Comparison of ENCODE assay signal across 10 mouse cellular contexts in the genomic region with DNA sequence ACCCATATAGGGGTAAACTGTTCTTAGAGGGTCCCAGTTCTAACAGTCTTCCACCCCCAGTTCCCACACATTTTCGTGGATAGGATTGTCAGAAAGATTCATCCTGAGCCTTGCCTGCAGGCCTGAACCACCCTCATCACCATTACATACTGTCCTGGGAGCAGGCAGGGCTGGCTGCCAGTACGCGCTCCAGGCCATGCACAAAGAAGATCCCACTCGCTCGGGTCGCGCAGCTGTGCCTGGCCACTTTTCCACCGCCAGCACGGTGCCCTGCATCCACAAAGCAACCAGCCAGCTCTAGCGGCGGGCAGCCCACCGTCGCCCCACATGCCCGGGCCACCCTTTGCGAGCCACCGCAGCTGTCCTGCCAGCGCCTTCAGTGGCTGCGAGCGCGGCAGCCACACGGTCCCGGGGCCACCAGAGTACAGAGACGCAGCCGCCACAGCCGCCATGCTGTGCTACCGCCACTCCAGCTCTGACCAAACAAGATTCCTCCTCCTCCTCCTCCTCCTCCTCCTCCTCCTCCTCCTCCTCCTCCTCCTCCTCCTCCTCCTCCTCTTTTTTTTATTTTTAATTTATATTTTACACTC. TPM values are rescaled to one million over a fixed set of nuclear protein-coding genes. Genes with fewer than 3 reads are reported as not detected.
A peak's percentile ranks its signal among the peaks of the same experiment; 100 is the strongest.
DNase-seq lines count a peak whose midpoint lies in the region; ATAC-seq and TF ChIP-seq lines count a peak whose summit lies in the region.
"Had no signal": no experiment of that assay in that cellular context is flagged by ENCODE, and none has a peak within 500 bp of the region (broad histone marks: within the 10 kb centered on the region; RNA-seq: fewer than 3 reads in every experiment).

No protein-coding gene starts in this region.

- TF ChIP-seq CTCF in lung, postnatal 0 days (IDR thresholded peaks at IDR 0.05) = no peak
- TF ChIP-seq CTCF in hindbrain, postnatal 0 days (IDR thresholded peaks at IDR 0.05; ENCODE audit: low read depth) = no peak

- H3K4me3 ChIP-seq in lung, embryonic 15.5 days = peak overlapping the region; percentile 19; the same call in 1 of the 2 replicates
- H3K4me3 ChIP-seq in lung, postnatal 0 days (ENCODE audit: low read depth, low read length) = no peak overlapping the region
- H3K4me3 ChIP-seq in forebrain, embryonic 10.5 days = peak overlapping the region; percentile 36
- peak overlapping the region; percentile 8; the same call in 1 of the 2 replicates for H3K4me3 ChIP-seq in hindbrain, postnatal 0 days (ENCODE audit: low read length)
- H3K4me3 ChIP-seq in neural tube, embryonic 14.5 days (ENCODE audit: low read depth, low read length) = no peak overlapping the region

- DNase-seq in lung, postnatal 0 days (ENCODE audit: low spot score) = no peak
- peak; percentile 17 for DNase-seq in forebrain, embryonic 10.5 days (ENCODE audit: extremely low spot score, low spot score)
- peak; percentile 1 for DNase-seq in hindbrain, postnatal 0 days (ENCODE audit: low spot score)
- no peak for DNase-seq in left cerebral cortex, adult 8-10 months (ENCODE audit: low spot score in 2 of 2)
- DNase-seq in cerebellum, adult 11-12 months = no peak
- no peak for DNase-seq in lung, postnatal 36 days
- DNase-seq: lung, postnatal 10 days had no signal

- no peaks in the 10 kb centered on the region for H3K4me1 ChIP-seq in lung, embryonic 15.5 days
- H3K4me1 ChIP-seq in lung, postnatal 0 days (ENCODE audit: insufficient read depth, low read depth, low read length) = no peaks in the 10 kb centered on the region
- H3K4me1 ChIP-seq in forebrain, embryonic 10.5 days = no peaks in the 10 kb centered on the region
- H3K4me1 ChIP-seq in hindbrain, postnatal 0 days (ENCODE audit: insufficient read depth, low read length) = no peaks in the 10 kb centered on the region
- no peaks in the 10 kb centered on the region for H3K4me1 ChIP-seq in neural tube, embryonic 14.5 days (ENCODE audit: control insufficient read depth, insufficient read depth, low read length)

- H3K9ac ChIP-seq in lung, embryonic 15.5 days = no peak overlapping the region
- H3K9ac ChIP-seq in lung, postnatal 0 days (replicated peaks; ENCODE audit: low read depth) = no peak overlapping the region
- no peak overlapping the region for H3K9ac ChIP-seq in hindbrain, postnatal 0 days (replicated peaks; ENCODE audit: low read length)
- no peak overlapping the region for H3K9ac ChIP-seq in neural tube, embryonic 14.5 days (replicated peaks; ENCODE audit: low read depth, low read length)

- no peak for TF ChIP-seq EP300 in lung, postnatal 0 days (IDR thresholded peaks at IDR 0.05)

- H3K27ac ChIP-seq in lung, embryonic 15.5 days = no peak overlapping the region
- H3K27ac ChIP-seq in lung, postnatal 0 days (ENCODE audit: low read length) = no peak overlapping the region
- peak overlapping the region; percentile 56; the same call in 1 of the 2 replicates for H3K27ac ChIP-seq in forebrain, embryonic 10.5 days
- H3K27ac ChIP-seq in hindbrain, postnatal 0 days = no peak overlapping the region
- H3K27ac ChIP-seq in neural tube, embryonic 14.5 days (ENCODE audit: low read depth, low read length) = no peak overlapping the region
- H3K27ac ChIP-seq: kidney, postnatal 0 days had no signal

- 34% methylated on average over 20 of the region's 26 CpGs for WGBS in lung, embryonic 15.5 days
- WGBS in lung, postnatal 0 days = 47% methylated on average over 23 of the region's 26 CpGs
- WGBS in forebrain, embryonic 10.5 days = 51% methylated on average over 23 of the region's 26 CpGs
- WGBS in hindbrain, postnatal 0 days = 45% methylated on average over 25 of the region's 26 CpGs
- WGBS in neural tube, embryonic 14.5 days = 49% methylated on average over 20 of the region's 26 CpGs

- no peak for ATAC-seq in lung, embryonic 15.5 days (ENCODE audit: borderline replicate concordance, extremely low read depth, low FRiP score, low TSS enrichment)
- no peak for ATAC-seq in lung, postnatal 0 days
- peak; percentile 45 for ATAC-seq in hindbrain, postnatal 0 days
- ATAC-seq in neural tube, embryonic 14.5 days (ENCODE audit: low read depth) = peak; percentile 76

- H3K27me3 ChIP-seq in lung, embryonic 15.5 days = peaks cover 7% of the 10 kb centered on the region; the same call in 1 of the 2 replicates
- no peaks in the 10 kb centered on the region for H3K27me3 ChIP-seq in lung, postnatal 0 days (replicated peaks; ENCODE audit: insufficient read depth, low read length)
- peaks cover 91% of the 10 kb centered on the region for H3K27me3 ChIP-seq in forebrain, embryonic 10.5 days (ENCODE audit: poor library complexity, severe bottlenecking)
- 0 out of 2 replicates have a peak, but pooled peaks cover 3% of the 10 kb centered on the region for H3K27me3 ChIP-seq in hindbrain, postnatal 0 days (ENCODE audit: insufficient read depth, low read length)
- H3K27me3 ChIP-seq in neural tube, embryonic 14.5 days (ENCODE audit: control insufficient read depth, insufficient read depth, low read length) = no peaks in the 10 kb centered on the region

- no peaks in the 10 kb centered on the region for H3K36me3 ChIP-seq in lung, embryonic 15.5 days
- H3K36me3 ChIP-seq in lung, postnatal 0 days (ENCODE audit: insufficient read depth, low read length) = no peaks in the 10 kb centered on the region
- no peaks in the 10 kb centered on the region for H3K36me3 ChIP-seq in forebrain, embryonic 10.5 days (replicated peaks)
- no peaks in the 10 kb centered on the region for H3K36me3 ChIP-seq in hindbrain, postnatal 0 days (ENCODE audit: insufficient read depth, low read length)
- H3K36me3 ChIP-seq in neural tube, embryonic 14.5 days (ENCODE audit: control insufficient read depth, insufficient read depth, low read length) = no peaks in the 10 kb centered on the region

- H3K4me2 ChIP-seq in lung, embryonic 15.5 days = peak overlapping the region; percentile 42
- no peak overlapping the region for H3K4me2 ChIP-seq in lung, postnatal 0 days (replicated peaks; ENCODE audit: low read depth, low read length)
- H3K4me2 ChIP-seq in hindbrain, postnatal 0 days (ENCODE audit: low read depth, low read length) = peak overlapping the region; percentile 31; the same call in 1 of the 2 replicates
- H3K4me2 ChIP-seq in neural tube, embryonic 14.5 days (ENCODE audit: low read depth, low read length) = no peak overlapping the region

- H3K9me3 ChIP-seq in lung, embryonic 15.5 days = no peaks in the 10 kb centered on the region
- no peaks in the 10 kb centered on the region for H3K9me3 ChIP-seq in lung, postnatal 0 days (ENCODE audit: low read length)
- no peaks in the 10 kb centered on the region for H3K9me3 ChIP-seq in forebrain, embryonic 10.5 days
- no peaks in the 10 kb centered on the region for H3K9me3 ChIP-seq in hindbrain, postnatal 0 days (ENCODE audit: low read length)
- H3K9me3 ChIP-seq in neural tube, embryonic 14.5 days (ENCODE audit: control insufficient read depth, low read length) = no peaks in the 10 kb centered on the region

RNA-seq across cellular contexts. Expression of gene Magee1, which starts 31.8 kb away (rescaled TPM):
- polyA plus RNA-seq in lung, embryonic 15.5 days (2015; fragmentation: Nextera tagmentation; extraction: Ambion mirVana) = 16.5 and 17.5 TPM in 2 replicates
- polyA plus RNA-seq in lung, postnatal 0 days (2015; fragmentation: Nextera tagmentation; extraction: Ambion mirVana) = 5.8 and 7.1 TPM in 2 replicates
- 26.5 and 27.5 TPM in 2 replicates for polyA plus RNA-seq in forebrain, embryonic 10.5 days (2016; fragmentation: Nextera tagmentation; extraction: Ambion mirVana)
- total RNA-seq in hindbrain, postnatal 0 days (2014; rRNA removed) = 237 and 253 TPM in 2 replicates
- 196 and 211 TPM in 2 replicates for polyA plus RNA-seq in hindbrain, postnatal 0 days (2015; fragmentation: Nextera tagmentation; extraction: Ambion mirVana)
- 144 and 166 TPM in 2 replicates for polyA plus RNA-seq in neural tube, embryonic 14.5 days (2014; fragmentation: Nextera tagmentation; extraction: Ambion mirVana)
- 100 to 1,000 TPM; 154 to 159 (median 158) TPM for total RNA-seq in left cerebral cortex, adult 8-10 months (2022)

Comparison
In these comparisons a context has a peak if more than half of its experiments do, and no peak if none do; other contexts are left out.
1. H3K4me2 ChIP-seq: peak in lung, embryonic 15.5 days (single experiment) and hindbrain, postnatal 0 days (single experiment); none in lung, postnatal 0 days (single experiment) and neural tube, embryonic 14.5 days (single experiment).
2. H3K4me3 ChIP-seq: peak in lung, embryonic 15.5 days (single experiment), forebrain, embryonic 10.5 days (single experiment) and hindbrain, postnatal 0 days (single experiment); none in lung, postnatal 0 days (single experiment) and neural tube, embryonic 14.5 days (single experiment).
3. ATAC-seq: peak in hindbrain, postnatal 0 days (single experiment) and neural tube, embryonic 14.5 days (single experiment); none in lung, embryonic 15.5 days (single experiment) and lung, postnatal 0 days (single experiment).
4. DNase-seq: peak in forebrain, embryonic 10.5 days (single experiment) and hindbrain, postnatal 0 days (single experiment); none in lung, postnatal 0 days (single experiment), left cerebral cortex, adult 8-10 months (0 of 2), cerebellum, adult 11-12 months (single experiment) and lung, postnatal 36 days (single experiment).